Mouse (Mus musculus) small intestine, adult 2 months (tissue): ENCODE measurements around the gene Olfr283. TPM values are rescaled to one million over a fixed set of nuclear protein-coding genes. Genes with fewer than 3 reads are reported as not detected.

ENCODE experiments used
- H3K27ac ChIP-seq: fragments of 200-500 bp; 2 replicates; pipeline ENCODE4 v1.5.1; 2012; ENCODE audit warnings: low read depth, low read length, control low read depth, inconsistent platforms; ENCODE audit not compliant: insufficient read depth
- H3K27me3 ChIP-seq: fragments of 200-500 bp; 2 replicates; pipeline ENCODE4 v1.6.1; 2012; ENCODE audit warnings: mild to moderate bottlenecking, moderate library complexity, low read length, inconsistent platforms; ENCODE audit not compliant: control insufficient read depth, insufficient read depth
- H3K36me3 ChIP-seq: fragments of 200-500 bp; 2 replicates; pipeline ENCODE4 v1.6.1; 2012; ENCODE audit warnings: mild to moderate bottlenecking, low read length, control low read depth, inconsistent platforms; ENCODE audit not compliant: control insufficient read depth, insufficient read depth
- H3K4me1 ChIP-seq: fragments of 200-500 bp; 2 replicates; pipeline ENCODE4 v1.6.1; 2012; ENCODE audit warnings: low read length, inconsistent platforms, mixed read lengths; ENCODE audit not compliant: control insufficient read depth, insufficient read depth, insufficient read length
- H3K4me3 ChIP-seq: fragments of 200-500 bp; 2 replicates; pipeline ENCODE4 v1.5.1; 2012; ENCODE audit warnings: low read depth, mild to moderate bottlenecking, control low read depth, inconsistent platforms, low read length, moderate library complexity
- CTCF ChIP-seq: fragments of 200-500 bp; IDR thresholded peaks from 2 replicates; pipeline ENCODE4 v1.5.1; 2012; ENCODE audit warnings: low read depth, mild to moderate bottlenecking, control low read depth, inconsistent platforms, low read length, moderate library complexity, mixed read lengths; ENCODE audit not compliant: insufficient replicate concordance, insufficient read length; ENCODE audit errors: extremely low read depth
- POLR2A ChIP-seq: fragments of 200-500 bp; IDR thresholded peaks from 2 replicates; pipeline ENCODE4 v1.6.1; 2012; ENCODE audit warnings: low read depth, mild to moderate bottlenecking, control low read depth, inconsistent platforms, low read length, moderate library complexity
- WGBS: fragments of 180-500 bp; shearing (Covaris S2); methylation state at CpG from one replicate; pipeline ENCODE4 v1.1.7; 2018; 5-methylcytosine and 5-hydroxymethylcytosine counted together
- polyA plus RNA-seq: library from polyadenylated mRNA; depleted of rRNA; stranded (reverse); fragments of >200 nt; gene quantifications from 2 replicates; pipeline ENCODE4 v1.2.3, GENCODE M21; 2012

Gene Olfr283
- polyA plus RNA-seq, 1 experiment = not detected

- no peaks in the 10 kb centered on the region for H3K36me3 ChIP-seq
- no peak overlapping the region for H3K27ac ChIP-seq
- no peaks in the 10 kb centered on the region for H3K27me3 ChIP-seq
- 47% methylated on average over 4 of the region's 4 CpGs for WGBS
- no peak for TF ChIP-seq POLR2A
- no peak for TF ChIP-seq CTCF
- H3K4me1 ChIP-seq = no peaks in the 10 kb centered on the region
- H3K4me3 ChIP-seq = no peak overlapping the region
These were observed 35.2 kb upstream of the Olfr283 start for GRCm38 (mm10) chr15:98415996-98416395.

GRCm38 (mm10) chr15:98410249-98410648 lies 29.5 kb upstream of the Olfr283 start:
- Histone ChIP-seq H3K27me3 (no peaks in the 10 kb centered on the region), H3K27ac (no peak overlapping the region), H3K4me3 (no peak overlapping the region), H3K4me1 (no peaks in the 10 kb centered on the region), H3K36me3 (no peaks in the 10 kb centered on the region)
- no peak for TF ChIP-seq POLR2A
- TF ChIP-seq CTCF = no peak
- 91% methylated on average over 9 of the region's 9 CpGs for WGBS

GRCm38 (mm10) chr15:98409635-98410034 lies 28.9 kb upstream of the Olfr283 start:
- TF ChIP-seq CTCF (no peak), POLR2A (no peak)
- WGBS = 87% methylated on average over 2 of the region's 2 CpGs
- H3K4me1 ChIP-seq = no peaks in the 10 kb centered on the region
- no peaks in the 10 kb centered on the region for H3K27me3 ChIP-seq
- no peaks in the 10 kb centered on the region for H3K36me3 ChIP-seq
- H3K4me3 ChIP-seq = no peak overlapping the region
- no peak overlapping the region for H3K27ac ChIP-seq

GRCm38 (mm10) chr15:98408406-98409060 lies 27.8 kb upstream of the Olfr283 start:
- no peaks in the 10 kb centered on the region for H3K4me1 ChIP-seq
- no peak overlapping the region for H3K4me3 ChIP-seq
- no peaks in the 10 kb centered on the region for H3K36me3 ChIP-seq
- H3K27me3 ChIP-seq = no peaks in the 10 kb centered on the region
- 70% methylated on average over 17 of the region's 17 CpGs for WGBS
- peak; percentile 12; the same call in 1 of the 2 replicates for TF ChIP-seq CTCF
- no peak for TF ChIP-seq POLR2A
- H3K27ac ChIP-seq = no peak overlapping the region

- no peaks in the 10 kb centered on the region for H3K4me1 ChIP-seq
- H3K36me3 ChIP-seq = no peaks in the 10 kb centered on the region
- TF ChIP-seq POLR2A = no peak
- TF ChIP-seq CTCF = no peak
- no peak overlapping the region for H3K27ac ChIP-seq
- no peak overlapping the region for H3K4me3 ChIP-seq
- 88% methylated on average over 10 of the region's 10 CpGs for WGBS
- no peaks in the 10 kb centered on the region for H3K27me3 ChIP-seq
These were observed 21.6 kb upstream of the Olfr283 start for GRCm38 (mm10) chr15:98402356-98402755.

GRCm38 (mm10) chr15:98397136-98397535 lies 16.4 kb upstream of the Olfr283 start:
- H3K36me3 ChIP-seq = no peaks in the 10 kb centered on the region
- H3K27me3 ChIP-seq = no peaks in the 10 kb centered on the region
- H3K4me1 ChIP-seq = no peaks in the 10 kb centered on the region
- TF ChIP-seq CTCF (no peak), POLR2A (no peak)
- WGBS = 10% methylated on average over 1 of the region's 1 CpGs
- H3K27ac ChIP-seq = no peak overlapping the region
- no peak overlapping the region for H3K4me3 ChIP-seq

- Histone ChIP-seq H3K4me3 (no peak overlapping the region), H3K36me3 (no peaks in the 10 kb centered on the region), H3K27ac (no peak overlapping the region), H3K27me3 (no peaks in the 10 kb centered on the region), H3K4me1 (no peaks in the 10 kb centered on the region)
- 28% methylated on average over 2 of the region's 2 CpGs for WGBS
- TF ChIP-seq CTCF (no peak), POLR2A (no peak)
These were observed 11.1 kb upstream of the Olfr283 start for GRCm38 (mm10) chr15:98391903-98392187.
